Mouse (Mus musculus): Measurements from ENCODE around the gene Gm4922.

Gm4922 gene

DNA sequence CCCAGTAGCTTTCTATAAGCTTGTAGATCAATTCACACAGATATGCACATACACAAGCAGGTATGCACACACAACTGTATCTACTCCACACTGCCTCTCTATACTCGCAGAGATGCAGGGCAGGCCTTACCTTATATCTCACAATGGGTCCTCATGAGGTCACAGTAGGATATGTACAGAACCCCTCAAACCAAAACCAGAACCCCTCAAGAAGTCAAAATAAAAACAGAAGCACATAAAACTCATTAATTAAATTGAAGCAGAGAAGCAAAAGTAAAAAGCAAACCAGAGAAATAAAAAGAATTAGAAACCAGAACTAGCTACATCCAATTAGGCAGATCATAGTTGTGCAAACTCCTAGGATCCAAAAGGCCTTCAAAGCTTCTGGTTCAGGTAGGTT, at the start of gene Gm4922:
Gm4922 (minus strand) TSS at position 101 of the 400 bp plus-strand sequence.
- no peak for DNase-seq (ENCODE audit: low spot score in 2 of 2)

DNA sequence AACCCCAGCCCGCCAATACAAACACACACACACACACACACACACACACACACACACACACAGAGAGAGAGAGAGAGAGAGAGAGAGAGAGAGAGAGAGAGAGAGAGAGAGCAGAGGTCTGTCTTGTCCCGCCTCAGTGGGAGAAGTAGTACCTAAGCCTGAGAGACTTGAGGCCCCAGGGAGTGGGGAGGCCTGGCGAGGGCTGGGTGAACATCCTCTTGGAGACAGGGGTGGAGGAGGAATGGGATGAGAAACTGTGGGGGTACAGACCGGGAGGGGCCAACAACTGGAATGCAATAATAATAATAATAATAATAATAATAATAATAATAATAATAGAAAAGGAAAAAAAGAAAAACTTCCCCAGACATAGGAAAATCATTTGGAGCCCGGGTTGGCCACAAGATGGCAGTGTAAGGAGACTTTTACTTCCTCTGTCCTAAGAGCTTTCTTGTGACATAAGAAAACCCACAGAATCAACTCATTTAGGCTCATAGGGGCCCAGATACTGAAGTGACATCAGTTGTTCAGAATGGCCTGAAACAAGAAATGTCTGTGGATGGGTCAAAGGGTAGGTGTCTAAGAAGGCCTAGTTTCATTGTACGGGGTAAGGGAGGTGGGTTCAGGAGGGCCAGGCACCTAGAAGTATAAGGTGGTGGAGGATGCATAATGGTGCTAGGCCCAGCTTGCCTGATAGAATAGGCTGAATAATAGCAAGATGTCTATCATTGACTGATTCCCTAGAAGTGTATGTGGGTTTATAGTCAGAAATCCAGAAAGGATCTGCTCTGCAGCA, 49.3 kb upstream of the Gm4922 start:
- peak in 1 of 2 experiments; percentile 50 for DNase-seq (ENCODE audit: low spot score in 2 of 2)

DNA sequence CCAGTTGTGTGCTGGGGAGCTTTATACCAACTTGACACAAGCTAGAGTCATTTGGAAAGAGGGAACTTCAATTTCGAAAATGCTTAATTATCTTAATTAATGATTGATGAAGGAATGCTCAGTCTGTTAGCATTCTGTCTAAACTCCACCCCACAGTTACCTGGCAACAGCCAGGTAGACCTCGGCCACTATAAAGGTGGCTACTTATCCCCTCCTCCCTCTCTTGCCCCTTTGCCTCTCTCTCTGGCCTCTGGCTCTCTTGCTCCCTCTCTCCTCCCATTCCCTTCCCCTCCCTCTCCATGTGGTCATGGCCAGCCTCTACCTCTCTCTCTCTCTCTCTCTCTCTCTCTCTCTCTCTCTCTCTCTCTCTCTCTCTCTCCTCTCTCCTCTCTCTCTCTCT, 47.8 kb upstream of the Gm4922 start:
- DNase-seq (ENCODE audit: low spot score in 2 of 2), result no peak

DNA sequence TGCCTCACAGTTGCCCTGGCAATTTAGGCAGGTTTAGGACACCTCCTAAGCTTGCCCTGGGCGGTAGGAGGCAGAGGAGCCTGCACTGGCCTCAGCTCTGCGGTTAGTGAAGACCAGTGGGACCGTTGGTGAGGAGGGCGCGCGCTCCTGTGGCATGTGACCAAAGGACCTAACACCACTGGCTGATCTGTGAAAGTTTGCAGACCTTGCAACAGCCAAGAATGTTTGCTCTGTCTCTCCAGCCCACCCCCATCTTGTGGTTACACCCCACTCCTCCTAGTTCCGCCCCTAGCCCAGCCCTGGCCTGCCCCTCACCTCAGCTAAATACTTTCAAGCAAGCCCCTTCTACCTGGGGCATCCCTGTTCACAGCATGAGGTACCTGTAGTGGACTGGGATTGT, 45.2 kb upstream of the Gm4922 start:
- no peak for DNase-seq (ENCODE audit: low spot score in 2 of 2)

DNA sequence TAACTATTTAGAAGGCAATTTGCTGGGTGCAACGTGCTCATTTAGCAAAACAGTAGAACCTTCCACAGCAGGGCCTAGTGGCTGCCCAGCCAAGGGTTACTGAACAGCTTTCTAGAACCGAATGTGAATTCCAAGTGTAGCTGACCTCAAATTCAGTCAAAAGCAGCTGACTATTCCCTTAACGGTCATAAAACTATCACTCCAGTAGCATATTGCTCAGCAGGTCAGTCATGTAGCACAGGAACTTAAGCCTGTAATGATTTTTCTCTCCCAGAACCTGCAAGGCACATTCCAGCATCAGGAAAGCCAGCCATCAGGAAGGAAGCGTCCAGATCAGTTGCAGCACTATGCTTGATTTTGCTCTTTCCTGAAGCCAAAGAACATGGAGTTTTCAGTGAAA, 43.8 kb upstream of the Gm4922 start:
- no peak for DNase-seq (ENCODE audit: low spot score in 2 of 2)

DNA sequence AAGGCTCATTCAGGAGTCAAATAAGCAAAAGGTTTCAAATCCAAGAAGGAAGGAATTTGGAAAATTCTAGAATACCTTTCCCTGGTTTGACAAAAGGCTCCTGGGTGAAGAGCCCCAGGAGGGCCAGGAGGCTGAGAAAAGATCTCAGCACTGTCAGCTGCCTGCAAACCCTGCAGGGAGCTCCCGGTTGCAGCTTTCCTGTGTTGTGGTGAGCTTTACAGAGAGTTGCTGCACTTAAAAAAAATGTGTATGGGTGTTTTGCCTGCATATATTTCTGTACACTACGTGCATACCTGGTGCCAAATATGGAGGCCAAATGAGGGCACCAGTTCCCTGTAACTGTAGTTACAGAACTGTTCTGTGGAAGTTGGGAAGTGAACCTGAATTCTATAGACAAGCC, 41.3 kb upstream of the Gm4922 start:
- no peak for DNase-seq (ENCODE audit: low spot score in 2 of 2)

DNA sequence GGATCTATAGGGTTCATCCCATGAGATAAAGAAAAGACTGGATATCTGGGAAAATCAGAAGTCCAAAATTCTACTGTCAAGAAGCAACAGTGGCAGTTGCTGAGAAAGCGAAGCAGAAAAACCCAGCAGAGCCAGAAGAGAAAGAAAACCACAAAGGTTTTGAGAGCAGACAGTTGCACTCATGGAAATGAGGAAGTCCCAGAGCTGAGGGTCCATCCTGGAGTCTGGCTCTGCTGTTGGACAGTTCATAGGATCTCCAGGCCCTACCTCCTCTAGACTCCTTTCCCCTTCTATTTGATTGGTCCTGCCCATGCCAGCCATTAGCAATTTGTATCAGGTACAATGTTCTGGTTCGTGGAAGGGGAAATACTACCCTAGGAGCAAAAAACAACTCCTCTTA, 39.5 kb upstream of the Gm4922 start:
- no peak for DNase-seq (ENCODE audit: low spot score in 2 of 2)

DNA sequence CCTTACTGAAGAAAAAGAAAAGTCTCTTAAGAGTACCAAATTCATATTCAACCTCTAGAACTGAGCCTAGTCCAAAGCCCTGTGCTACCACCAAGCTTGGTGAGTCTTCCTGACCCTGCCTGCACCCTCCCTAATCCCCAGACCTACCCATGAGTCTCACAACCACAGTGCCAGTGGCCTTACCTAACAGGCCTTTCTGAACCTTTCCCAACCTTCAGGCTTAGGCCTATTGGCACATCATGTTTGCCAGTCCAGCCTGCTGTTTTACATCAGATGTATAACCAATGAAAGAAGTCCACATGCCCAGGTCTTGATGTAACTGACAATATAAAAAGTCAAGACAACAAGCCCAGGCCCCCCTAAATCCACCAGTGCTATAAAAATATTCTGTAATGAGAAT, 38.5 kb upstream of the Gm4922 start:
- DNase-seq (ENCODE audit: low spot score in 2 of 2), result no peak

DNA sequence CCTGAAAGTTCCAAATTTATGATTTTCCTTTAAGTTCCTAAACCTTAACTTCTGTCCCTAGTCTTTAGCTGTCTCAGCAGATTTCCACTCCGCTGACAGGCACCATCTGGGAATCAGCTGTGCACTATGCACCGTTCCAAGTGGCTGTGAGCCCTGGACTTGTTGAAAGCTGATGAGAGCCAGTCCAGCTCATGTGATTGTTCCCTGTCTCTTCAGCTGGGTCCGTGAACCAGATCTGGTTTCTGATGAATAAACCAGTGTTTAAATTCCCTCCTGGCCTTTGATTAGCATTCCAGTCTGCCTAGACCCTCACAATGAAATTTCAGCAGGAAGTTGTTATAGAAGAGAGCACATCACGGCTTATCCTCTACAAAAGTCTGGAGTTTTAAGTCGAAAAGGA, 30.0 kb upstream of the Gm4922 start:
- no peak for DNase-seq (ENCODE audit: low spot score in 2 of 2)

DNA sequence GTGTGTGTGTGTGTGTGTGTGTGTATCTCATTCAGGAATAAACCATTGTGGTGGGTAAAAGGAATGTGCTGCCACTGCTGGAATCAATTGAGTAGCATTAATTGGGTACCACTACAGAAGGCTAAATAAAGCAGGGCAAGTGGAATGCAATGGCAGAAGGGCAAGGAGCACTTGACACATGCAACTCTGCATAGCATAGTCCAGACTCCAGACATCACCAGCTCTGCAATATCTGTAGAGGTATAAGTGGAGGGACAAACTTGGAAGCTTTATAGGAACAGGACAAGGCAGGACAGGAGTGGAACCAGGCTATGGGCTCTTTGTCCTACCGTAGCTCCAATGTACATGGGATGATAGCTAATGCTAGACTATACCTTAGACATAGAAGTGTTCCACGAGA, 25.2 kb upstream of the Gm4922 start:
- DNase-seq (ENCODE audit: low spot score in 2 of 2), result no peak

DNA sequence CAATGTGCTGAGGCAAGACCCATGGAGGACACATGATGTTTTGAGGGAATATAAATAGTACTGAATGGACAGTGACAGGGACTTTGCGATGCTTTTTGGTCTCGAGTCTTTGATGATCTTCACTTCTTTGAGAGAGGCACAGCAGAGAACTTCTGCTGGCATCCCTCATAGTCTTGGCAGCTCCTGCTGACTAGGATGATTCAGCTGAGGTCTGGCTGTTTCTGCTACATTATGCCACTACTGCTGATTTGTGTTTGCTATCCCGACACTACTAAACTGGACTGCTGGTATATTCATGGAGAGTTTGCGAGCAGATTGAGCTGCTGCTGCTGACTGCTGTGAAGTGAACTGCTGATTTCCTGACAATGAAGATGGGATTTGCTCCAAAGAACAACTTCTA, 3.5 kb upstream of the Gm4922 start:
- no peak for DNase-seq (ENCODE audit: low spot score in 2 of 2)

DNA sequence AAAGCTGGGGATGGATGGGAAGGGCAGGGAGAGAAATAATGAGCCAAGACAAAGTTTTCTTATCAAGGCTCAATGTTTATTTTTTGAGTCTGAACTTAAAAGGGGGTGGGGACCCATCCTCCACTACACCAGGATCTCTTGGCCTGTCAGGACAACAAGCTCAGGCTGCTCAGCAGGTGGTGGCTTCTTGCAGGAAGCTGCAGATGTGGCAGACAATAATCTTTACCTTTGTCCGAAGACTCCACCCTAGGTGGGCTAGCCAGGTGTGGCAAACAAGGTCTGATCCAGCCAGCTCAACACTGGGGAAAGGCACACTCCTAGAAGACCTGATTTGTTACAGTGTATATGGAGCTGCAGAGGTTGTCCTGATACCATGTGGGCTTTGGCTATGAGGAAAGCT, 2.0 kb upstream of the Gm4922 start:
- no peak for DNase-seq (ENCODE audit: low spot score in 2 of 2)

DNA sequence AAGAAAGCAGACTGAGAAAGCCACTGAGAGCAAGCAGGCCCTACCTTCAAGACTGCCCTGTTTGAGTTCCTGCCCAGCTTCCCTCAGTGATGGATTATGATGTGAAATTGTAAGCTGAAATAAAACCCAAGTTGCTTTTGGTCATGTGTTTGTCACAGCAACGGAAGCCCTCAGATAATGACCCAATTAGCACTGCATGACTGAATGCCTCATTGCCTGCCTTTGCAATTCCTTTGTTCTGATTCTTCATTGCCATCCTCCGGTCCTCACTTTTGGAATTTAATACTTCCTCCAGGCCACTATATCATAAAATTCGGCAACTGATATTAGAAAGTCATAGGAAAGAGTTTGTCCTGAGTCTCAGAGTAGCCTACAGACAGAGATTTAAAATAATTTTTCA, 9.0 kb downstream of the Gm4922 start:
- DNase-seq (ENCODE audit: low spot score in 2 of 2), result no peak

DNA sequence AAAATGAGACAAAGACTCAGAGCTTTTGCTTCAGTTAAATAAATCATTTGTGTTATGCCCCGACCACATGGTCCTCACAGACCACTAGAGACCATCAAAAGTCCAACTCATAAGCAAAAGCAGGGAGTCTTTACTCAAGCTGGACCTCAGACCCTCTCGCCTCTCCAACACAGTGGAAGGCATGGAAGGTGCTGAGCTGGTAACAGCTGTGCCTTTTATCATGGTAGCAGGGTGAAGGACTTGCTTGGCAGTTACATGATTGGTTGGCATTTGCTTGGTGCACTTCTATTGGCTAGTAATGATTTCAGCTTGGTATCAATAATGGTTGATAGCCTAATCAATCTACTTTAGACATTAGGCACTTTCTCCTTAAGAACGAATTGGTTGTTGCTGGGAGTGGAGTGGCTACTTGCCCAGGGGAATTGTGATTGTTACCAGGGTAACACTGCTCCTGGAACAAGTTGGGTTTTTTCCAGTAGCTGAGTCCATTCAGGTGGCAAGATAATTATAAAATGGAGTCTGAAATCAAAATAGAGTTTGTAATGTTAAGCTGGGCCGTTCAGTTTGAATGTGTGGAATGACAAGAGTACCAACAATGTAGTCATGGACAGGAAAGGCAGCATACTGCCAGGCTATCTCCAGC, 13.9 kb downstream of the Gm4922 start:
- no peak for DNase-seq (ENCODE audit: low spot score in 2 of 2)

DNA sequence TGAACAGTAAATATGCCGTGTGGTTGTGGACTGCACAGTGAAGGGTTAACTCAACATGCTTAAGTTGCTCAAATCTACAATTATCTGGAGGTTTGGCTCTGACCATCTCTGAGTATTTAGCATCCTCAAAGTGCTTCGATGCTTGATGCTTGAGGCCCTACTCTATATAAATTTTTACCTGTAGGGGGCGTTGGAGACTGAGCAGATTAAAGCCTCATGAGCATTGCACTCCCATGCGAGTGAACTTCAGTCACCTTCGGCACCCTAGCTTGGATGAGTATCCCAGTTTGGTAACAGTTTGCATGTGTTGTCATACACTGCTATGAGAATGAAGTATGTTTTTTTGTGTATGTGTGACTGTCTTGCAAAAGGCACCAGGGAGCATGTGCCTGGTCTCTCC, 16.7 kb downstream of the Gm4922 start:
- DNase-seq (ENCODE audit: low spot score in 2 of 2), result no peak

DNA sequence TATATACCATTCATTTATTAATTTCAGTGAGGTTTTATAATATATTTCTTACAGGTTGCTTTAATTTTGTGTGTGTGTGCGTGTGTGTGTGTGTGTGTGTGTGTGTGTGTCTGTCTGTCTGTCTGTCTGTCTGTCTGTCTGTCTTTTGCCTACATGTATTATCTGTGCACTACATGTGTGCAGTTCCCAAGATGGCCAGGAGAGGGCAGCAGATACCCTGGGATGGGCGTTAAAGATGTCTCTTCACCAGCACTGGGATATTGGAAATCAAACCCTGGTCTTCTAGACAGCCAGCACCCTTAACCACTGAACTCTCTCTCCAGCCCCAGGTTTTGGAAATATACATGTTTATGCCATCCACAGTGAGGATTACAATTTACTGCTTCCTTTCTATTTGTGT, 26.4 kb downstream of the Gm4922 start:
- peak; percentile 11 to 56 for DNase-seq (ENCODE audit: low spot score in 2 of 2)

DNA sequence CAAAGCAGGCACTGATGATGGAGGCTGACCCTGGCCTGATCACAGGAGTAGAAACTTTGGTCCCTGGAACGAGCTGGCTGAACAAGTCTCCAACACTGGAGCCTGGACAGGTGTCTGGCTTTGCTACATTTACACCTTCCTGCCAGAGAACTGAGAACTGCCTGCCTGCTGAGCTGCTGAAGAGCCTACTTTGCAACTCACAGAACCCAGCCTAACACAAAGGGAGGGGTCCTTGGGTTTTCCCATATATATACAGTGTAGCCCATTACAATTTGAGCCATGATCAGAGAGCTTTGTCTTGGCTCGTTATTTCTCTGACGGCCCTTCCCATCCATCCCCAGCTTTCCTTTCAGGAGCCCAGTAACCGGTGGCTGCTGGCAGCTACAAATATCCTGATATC, 36.5 kb downstream of the Gm4922 start:
- DNase-seq (ENCODE audit: low spot score in 2 of 2), result no peak

DNA sequence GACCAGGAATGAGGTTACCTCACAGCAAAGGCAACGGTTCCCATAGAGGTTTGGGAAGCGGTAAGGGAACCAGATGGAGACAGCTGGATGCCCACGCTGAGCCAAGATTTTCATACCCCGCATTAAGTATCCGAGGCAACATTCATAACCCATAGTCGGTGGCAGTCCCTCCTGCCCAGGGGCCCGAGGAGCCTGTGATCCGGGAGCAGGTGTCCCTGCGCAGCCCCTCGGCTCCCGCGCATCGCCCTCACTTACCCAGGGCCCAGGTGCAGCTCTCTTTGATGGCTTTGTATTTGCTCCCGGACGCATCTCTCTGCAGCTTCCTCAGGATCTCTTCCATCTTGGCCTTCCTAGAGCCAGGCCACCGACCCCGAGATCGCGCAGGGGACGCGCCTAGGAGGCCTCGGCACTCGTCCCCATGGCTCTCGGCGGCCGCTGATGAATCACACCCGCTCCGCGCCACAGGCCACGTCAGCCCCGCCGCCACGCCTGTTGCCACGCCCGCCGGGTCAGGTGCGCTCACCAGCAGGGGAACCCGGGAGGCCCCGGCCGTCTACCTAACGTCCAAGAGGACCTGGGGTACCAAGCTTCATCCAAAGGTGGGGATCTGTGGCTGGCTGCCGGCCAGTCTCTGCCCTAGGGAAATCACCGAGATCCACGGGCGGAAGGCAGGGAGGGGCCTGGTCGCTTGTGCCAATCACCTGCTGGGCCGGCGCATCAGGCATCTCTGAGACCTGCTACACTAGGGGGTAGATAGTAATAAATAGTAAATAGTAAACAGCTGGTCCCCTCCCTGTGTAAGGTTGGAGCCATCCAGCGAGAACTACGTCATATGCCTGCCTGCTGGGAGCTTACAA, 43.1 kb downstream of the Gm4922 start, which contains the start of gene Arfgef3:
Arfgef3 (minus strand) TSS at position 664 of the 857 bp plus-strand sequence.
- DNase-seq (ENCODE audit: low spot score in 2 of 2), result peak in 1 of 2 experiments; percentile 22

DNA sequence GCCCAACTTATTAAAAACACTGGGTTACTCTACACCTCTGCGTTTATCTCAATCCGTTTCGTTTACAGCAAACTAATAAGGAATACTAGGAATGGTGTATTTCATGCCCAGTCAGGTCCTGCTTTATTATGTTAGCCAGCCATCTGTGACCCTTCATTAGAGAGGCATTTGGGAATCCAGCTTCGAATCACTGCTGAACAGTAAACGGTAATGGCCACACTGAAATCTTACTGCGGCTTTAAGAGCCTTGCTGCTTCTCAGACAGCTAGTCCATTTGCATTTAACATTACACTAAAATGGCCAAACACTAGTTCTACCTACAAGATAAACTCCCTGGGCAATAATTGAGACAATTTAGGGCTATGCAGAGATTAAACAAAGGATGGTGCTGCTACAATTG, 44.5 kb downstream of the Gm4922 start:
- no peak for DNase-seq (ENCODE audit: low spot score in 2 of 2)

DNA sequence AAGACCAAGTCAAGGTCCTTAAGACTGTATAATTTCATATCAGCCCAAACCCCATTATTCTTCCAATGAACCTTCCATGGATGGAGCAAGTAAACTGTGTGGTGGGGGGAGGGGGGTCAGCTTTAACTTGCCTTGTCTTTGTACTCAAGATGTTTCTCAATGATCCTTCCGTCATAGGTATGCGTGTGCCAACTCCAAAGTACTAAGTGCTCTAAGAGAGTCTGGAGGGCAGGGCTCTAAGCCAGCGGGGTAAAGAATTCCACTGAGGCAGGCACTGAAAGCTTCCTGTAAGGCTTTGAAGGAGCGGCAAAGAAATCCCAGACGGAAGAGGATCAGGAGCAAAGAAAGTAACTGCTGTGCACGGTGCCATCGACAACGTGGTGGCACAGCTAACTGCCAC, 45.6 kb downstream of the Gm4922 start:
- DNase-seq (ENCODE audit: low spot score in 2 of 2), result no peak

Data from spleen, postnatal 10 days (tissue).